Mouse (Mus musculus) T-helper 2 cell (primary cell): ENCODE results near the gene Dio1.

ENCODE experiments used
- in situ Hi-C: fragments of 300-600 bp; cut with MboI, MseI; formaldehyde crosslinking; loops from one replicate; pipeline ENCODE4 v1.15.1; 2025; ENCODE audit warnings: high pct_unique_total_duplicates

Dio1 gene

DNA sequence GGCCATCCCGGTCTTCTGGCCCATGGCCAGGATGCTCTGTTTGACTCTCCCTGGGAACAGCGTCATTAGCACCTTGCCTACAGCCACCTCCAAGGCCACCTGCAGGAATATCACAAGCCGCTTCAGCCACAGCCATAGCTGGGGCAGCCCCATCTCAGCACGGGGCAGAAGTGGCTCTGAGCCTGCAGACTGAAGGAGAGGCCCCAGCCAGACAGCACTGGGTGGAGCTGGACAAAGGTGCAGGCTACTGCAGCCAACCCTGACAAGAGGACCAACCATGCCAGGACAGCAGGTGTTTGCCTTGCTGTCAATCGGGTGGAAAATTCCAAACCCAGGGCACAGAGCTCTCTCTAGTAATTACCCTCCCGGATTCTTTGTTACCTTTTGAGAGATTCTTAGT lies at the start of gene Dio1:
Gene Dio1, minus strand, starts transcription at position 204 of the 400 bp plus-strand sequence.
- in situ Hi-C loops = no loop called here

DNA sequence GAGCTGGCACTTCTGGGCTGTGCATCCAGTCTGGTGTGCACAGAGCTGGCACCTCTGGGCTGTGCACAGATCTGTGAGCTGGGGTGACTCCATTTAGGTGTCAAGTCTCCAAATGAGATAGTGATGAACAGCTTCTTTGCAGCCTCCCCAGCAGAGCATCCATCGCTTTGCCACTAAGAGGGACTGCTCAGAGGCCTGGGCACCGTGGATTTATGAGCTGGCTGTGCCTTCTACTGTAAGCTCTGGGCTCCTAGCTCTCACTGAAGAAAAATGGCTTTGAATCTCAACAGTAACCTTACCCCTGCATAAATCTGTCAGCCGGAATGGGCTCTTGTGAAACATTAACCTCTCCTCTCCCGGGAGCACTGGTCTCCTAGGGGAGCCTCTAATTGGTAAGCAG lies 47.6 kb upstream of the Dio1 start:
- in situ Hi-C loops = loop anchor here (5.0 kb wide), 1 partner anchor 117 kb away; no protein-coding TSS in a partner anchor

DNA sequence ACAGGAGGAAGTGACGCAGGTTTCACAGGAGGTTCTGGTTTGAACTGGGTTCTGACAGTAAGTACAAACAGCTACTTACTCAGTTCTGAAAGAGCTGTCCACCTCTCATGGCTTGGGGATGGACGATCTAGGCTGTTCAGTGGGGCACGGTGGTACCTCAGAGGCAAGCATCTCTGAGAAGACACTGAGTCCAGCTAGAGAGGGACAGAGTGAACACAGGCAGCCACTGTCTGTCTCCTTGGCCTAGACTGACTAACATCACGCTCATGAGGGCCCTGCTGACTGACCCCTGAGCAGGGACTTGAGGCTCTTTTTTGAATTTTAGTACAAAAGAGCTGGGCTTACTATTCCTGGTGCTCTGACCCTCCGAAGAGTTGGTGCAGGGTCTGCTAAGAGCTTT lies 47.2 kb upstream of the Dio1 start:
- in situ Hi-C loops = loop anchor here (5.0 kb wide), 1 partner anchor 117 kb away; no protein-coding TSS in a partner anchor

DNA sequence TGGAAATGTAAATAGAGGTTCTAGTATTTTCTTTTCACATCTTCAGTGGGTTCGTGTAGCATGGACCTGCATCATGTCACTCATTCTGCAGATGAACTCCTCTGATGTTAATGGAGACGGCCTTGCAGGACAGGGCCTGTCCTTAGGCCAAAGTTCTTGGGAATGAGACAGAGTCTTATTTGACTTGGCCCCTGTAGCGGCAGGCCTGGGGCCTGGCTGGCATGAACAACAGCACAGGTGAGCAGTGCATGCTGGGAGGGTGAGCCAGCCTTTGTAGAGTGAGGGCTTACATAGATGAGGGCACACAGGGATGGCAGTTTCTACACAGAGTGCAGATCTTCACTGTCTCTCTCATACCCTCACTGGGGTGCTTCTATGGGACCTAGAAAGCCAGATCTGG lies 46.6 kb upstream of the Dio1 start:
- in situ Hi-C loops = loop anchor here (5.0 kb wide), 1 partner anchor 116 kb away; no protein-coding TSS in a partner anchor

DNA sequence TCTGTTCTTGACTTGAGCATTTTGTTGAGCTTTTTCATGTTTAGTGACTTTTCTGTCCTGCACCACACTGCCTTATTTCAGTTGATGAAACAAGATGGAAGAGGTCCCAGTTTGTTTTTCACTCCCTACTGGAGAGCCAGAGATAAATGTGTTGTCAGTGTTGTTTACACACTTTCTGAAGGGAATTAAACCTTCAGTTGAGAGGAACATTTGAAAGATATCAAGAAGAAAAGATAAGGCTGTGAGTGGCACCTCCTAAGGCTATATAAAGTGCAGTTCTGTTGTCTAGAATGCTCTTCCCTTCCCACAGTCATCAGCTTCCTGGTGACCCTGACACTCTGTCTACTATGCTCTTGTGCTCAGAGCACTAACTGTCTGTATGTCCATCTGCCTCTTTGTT lies 44.4 kb upstream of the Dio1 start:
- in situ Hi-C loops = loop anchor here (5.0 kb wide), 1 partner anchor 114 kb away; no protein-coding TSS in a partner anchor

DNA sequence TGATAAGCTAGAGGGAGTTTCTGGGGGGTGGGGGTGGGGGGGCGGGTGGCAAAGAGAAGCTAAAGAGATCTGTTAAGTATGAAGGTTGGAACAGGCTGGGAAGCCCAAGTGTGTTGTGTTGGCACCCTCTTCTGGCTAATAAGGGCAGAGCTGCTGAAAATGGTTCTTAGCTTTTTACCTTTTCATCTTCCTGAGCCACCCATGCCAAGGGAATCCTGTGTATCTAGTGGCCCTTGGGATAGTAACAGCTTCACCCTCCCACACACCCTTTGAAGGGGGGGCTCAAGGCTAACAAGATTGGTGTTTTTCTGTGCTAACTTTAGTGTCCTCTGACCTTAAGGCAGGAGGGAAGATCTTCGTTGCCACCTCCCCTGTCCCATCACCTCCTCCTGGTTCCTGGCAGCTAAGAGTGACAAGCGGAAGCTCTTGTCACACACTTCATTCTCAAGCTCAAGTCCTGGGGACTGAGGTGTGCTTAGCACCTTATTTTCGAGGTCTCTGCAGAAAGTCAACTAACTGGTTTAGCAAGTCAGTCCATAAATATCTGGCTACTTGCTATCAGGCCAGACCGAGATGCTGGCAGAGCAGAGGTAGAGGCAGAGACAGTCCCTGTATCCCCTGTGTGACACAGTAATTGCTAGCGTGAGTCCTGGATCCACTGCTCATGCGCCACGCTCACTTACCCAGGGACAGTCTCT lies 42.5 kb upstream of the Dio1 start:
- in situ Hi-C loops = loop anchor here (5.0 kb wide), 1 partner anchor 112 kb away; no protein-coding TSS in a partner anchor

DNA sequence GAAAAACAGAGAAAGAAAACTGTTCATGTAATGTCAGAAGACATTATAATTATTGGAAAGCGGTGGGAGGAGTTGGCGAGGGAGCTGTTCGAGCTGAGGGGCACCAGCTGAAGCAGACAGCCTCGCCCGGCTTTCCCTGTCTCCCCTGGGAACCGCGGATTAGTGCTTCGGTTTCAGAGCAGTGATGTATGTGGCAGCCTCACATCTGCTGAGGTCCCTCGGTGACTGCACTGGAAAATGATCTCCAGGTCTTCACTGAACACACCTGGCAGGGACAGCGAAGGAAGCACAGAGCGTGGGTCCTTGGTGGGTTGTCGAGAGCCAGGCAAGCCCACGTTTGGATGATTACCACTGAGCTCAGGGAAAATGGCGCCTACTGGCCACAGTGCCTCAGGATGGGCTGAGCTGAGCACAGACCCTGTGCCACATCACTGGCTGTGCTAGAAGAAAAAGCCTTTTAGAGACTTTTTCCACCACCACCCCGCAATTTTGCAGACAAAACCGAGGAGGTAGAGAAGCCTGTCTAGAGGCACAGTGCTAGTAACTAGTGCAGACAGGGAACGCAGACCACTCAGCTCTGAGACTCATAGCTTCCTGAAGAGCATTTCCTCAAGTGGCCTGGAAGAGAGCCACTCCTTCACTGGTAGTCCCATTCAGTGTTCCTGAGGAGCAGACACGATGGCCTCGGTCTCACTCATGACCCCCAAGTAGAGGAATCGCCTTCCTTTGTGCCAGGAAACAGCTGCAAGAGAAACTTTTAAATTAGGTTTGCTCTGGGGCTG lies 41.8 kb upstream of the Dio1 start:
- in situ Hi-C loops = no loop called here

DNA sequence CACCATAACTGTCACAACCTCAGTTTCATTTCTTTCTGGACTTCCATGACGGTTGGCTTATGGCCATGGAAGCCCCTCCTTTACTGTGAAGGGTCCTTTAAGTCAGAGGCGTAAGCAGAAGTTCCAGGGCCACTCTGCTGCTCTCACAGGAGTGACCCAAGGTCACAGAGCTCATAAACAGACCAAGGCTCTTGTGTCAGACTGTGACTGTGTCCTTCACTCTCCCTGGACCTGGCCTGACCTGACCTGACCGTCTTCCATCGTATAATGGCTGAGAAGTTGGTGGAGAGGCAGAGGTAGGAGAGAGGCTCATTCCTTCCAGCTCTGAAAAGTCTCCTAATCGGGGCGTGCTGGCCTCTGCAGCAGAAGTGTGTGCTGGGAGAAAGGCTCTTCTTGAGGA lies 40.3 kb upstream of the Dio1 start:
- in situ Hi-C loops = no loop called here

DNA sequence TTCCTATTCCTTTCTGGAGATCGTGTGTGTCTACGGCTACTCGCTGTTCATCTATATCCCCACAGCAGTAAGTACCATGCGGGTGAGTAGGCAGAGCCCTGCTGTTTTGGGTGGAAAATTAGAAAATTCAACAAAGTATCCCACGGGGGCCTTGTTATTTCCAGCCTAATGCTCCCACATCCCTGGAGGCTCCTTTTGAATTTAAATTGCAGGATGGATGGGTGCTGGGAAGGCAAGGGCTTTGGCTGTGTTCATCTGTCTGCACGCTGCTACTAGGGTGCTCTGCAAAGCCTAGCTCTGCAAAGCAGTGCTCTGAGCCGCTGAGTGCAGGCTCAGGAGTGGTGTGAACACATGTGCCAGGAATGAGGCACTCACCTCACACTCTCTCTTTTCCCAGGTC lies 37.6 kb upstream of the Dio1 start:
- in situ Hi-C loops = no loop called here

DNA sequence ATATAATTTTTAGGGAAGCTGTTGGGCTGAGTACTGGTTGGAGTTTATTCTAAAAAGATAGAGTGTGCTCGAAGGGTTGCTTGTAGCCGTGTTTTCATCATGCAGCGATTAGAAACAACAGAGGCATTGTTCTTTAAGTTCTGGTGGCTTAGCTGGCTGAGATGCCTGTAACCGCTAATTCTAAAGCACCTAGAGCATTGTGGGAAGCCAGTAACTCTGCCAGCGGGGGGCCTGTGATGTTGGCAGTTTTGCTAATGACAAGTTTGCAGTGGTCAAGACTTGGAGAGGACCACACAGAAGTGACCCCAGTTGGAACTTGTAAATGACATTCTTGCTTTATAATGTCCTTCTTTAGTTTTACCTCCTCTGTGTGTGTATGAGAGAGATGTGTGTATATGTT lies 34.4 kb upstream of the Dio1 start:
- in situ Hi-C loops = no loop called here

DNA sequence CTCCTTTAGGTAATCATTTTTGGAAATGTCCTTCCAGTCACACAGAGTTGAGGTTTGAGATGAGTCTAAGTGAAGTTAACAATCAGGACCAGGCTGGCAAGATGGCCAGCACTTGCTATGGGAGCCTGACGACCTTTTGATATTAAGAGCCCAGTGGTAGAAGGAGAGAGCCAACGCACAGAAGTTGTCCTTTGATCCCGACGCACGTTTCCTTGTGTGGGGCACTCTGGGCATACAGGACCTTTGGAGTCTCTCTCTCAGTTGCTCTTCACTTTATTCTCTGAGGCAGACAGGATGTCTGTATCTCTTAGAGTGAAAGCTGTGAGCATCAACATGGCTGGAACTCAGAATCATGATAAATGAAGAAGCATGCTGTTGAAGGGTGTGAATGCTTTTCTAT lies 30.5 kb upstream of the Dio1 start:
- in situ Hi-C loops = no loop called here

DNA sequence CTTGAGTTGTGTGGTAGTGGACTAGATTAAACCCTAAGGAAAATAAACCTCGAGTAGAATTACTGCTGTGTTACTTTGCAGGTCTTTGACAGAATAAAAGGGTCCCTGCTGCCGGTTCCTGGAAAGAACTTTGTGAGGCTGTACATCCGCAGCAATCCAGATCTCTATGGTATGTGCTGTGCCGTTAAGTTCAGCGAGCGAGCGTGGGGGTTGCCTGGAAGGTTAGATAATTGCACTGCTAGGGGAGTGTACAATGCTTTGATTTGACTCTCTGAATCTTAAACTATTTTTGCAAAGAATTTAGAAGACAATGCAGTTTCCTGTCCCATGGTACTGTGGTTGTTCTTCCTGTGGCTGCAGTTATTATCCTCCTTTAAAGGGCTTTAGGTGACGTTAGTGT lies 29.4 kb upstream of the Dio1 start:
- in situ Hi-C loops = no loop called here

DNA sequence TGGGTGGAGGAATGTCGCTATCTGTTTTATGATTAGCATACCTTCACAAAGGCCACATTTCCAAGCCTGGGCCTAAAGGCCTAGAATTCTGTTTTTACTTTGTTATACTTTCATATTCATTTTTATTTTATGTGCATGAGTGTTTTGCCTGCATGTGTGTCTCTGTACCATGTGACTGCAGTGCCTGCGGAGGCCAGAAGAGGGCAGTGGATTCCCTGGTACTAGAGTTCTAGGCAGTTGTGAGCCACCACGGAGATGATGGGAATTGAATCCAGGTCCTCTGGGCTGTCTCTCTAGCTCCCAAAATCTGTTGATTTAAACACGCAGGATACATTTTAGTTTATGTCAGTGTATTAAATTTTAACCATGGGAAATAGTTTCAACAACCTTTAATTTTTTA lies 26.5 kb upstream of the Dio1 start:
- in situ Hi-C loops = no loop called here

DNA sequence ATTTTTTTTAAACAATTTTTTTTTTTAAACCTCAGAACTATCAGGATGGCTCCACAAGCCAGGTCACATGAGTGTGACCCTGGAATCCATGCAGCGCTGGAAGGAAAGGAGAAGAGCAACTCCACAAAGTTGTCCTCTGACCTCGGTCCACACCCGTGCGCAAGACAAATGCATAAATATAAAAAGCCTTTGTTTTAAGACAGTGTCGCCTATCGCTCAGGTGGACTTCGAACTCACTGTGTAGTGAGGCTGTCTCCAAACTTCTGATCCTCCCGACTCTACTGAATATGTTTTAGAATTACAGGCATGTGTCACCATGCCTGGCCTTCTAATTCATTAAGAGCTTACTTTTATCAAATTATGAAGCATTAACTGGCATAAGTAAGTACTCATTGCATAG lies 21.6 kb upstream of the Dio1 start:
- in situ Hi-C loops = no loop called here

DNA sequence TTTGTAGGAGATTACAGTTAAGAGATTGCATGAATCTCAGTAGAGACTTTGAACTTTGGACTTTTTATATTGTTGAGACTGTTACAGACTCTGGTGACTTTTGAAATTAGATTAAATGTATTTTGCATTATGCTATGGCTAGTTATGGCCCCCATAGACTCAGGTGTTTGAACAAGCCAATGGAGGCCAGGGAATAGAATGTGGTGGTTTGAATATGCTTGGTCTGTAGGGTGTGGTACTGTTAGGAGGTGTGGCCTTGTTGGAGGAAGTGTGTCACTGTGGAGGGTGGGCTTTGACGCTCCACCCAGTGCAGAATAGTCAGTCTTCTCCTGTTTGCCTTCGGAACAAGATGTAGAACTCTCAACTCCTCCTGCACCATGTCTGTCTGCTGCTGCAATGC lies 16.1 kb upstream of the Dio1 start:
- in situ Hi-C loops = no loop called here

DNA sequence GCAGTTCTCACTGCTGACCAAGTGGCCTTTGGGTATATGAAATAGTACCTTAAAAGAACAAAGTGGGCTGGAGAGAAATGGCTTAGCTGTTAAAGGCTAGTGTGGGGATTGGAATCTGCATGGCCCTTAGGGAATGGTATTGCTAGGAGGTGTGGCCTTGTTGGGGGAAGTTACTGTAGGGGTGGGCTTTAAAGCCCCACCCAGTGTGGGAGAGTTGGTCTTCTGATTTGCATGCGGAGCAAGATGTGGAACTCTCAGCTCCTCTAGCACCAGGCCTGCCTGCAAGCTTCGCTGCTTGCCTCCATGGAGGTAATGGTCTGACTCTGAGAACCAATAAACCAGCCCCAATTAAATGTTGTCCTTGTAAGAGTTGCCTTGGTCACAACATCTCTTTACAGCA lies 14.1 kb upstream of the Dio1 start:
- in situ Hi-C loops = no loop called here

DNA sequence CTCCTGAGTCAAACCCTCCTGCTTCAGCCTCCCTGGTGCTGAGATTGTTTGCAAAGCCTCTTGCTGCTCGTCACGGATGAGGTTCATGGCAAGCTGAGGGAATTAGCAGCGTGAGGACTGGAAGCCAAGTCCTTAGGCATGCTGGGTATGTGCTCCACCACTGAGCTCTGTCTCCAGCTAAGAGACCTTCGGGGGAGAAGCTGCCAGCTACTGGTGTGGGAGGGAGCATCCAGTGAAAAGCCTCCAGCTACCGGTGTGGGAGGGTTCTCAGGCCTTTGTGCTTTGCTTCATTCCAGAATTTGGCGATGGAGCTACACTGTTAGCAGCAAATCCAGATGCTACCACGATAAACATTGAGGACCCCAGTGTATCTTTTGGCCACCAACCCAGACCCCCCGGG lies 11.7 kb upstream of the Dio1 start:
- in situ Hi-C loops = no loop called here

DNA sequence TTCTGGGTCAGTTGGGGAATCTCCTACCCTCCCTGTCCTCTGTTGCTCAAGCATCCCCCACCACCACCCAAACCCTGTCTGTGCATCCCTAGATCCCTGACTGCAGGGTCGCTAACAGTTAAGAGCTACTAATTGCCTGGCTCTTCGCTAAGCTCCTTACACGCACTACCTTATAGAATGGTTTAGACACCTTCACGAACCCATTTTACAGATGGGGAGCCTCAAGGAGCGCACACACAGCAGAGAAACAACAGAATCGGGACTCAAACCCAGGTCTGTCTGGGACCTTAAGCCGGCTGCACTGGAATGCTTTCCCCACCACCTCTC lies 7.5 kb upstream of the Dio1 start:
- in situ Hi-C loops = no loop called here

DNA sequence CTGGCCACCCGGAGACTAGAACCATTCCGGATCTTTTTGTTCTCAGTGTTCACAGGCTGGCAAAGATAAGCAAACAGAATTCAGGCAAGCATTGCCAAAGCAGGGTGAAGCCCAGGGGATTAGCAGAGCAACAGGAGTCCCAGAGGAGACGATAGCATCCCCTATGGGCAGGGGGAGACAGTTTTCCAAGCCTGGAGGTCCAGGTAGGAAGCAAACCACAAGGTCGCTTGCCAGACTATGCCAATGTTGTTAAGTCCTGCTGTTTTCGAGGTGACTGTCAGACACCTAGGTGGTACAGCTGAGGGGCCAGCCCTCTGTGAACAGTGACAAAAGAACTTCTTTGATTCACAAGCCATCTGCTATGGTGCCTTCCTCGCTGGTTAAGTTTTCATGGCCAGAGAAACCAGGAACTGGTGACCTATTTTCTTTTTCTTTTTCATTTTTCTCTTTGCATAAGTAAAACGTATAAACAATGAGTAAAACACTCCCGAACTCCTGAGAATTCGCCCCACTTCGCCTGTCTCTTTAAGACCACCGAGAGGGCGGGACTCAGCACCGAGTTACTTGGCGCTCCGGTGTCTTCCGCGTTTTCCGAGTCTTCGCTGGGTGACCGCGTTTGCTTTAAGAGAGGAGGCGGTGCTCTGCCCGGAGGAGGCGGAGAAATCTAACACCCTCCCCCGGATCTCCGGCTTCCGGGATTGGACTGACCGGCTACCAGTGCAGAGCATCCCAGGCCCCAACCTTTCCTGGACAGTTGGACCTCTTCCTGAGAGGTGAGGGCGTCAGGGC lies 6.9 kb upstream of the Dio1 start, which contains the start of gene Yipf1:
Gene Yipf1, plus strand, starts transcription at position 674 of the 789 bp plus-strand sequence.
- in situ Hi-C loops = no loop called here

DNA sequence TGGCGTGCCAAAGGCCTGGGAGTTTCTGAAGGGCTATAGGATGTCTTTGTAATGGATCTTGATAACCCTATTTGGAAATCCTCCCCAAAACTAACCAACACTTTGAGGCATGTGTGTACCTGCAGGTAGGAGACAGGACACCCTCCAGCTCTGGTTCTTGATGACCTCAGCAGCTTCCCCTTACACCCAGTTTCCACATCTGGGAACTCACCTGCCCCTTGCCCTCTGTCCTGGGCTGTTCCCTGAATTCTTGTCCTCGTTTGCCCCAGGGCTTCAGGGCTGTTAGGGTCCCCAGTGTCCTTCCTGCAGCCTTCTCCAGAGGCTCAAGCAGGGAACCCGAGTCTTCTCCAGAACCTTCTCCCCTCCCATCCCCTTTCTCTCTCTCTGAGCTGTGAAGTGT lies 3.4 kb downstream of the Dio1 start:
- in situ Hi-C loops = no loop called here

DNA sequence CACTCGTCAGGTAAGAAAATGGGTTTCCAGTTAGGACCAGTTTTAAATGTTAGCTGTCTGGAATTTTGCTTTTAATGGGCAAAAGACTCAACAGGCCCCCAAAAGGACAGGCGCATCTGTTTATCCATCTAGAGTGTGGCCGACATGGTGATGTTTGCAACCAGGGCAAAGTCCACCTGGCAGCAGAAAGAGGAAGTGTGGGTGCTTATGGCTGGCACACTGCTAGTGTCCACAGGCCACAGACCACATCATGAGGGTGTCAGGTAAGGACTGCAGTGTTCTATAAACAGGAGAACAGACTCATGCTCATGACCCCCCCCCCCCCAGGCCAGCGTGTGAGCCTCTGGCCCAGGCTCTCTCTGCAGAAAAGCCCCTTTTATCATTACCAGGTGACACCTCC lies 4.1 kb downstream of the Dio1 start:
- in situ Hi-C loops = no loop called here

DNA sequence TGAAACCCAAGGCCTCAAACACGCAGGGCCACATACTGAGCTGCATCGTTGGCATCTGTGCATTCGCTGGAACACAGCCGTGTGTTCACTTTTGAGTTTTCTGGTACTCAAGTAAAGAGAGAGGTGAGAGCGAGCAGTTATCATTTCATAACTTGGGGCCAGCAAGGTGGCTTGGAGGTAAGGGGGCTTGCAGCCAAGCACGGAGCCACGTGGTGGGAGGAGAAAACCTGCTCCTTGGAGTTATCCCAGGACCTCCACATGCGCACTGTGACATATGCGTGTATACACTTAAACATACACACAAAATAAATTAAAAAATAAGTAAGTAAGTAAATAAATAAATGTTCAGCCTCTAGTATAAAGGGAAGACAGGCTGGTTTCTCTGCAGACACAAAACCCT lies 4.7 kb downstream of the Dio1 start:
- in situ Hi-C loops = no loop called here
